Mouse (Mus musculus) activated CD4-positive, CD25-positive, alpha-beta regulatory T cell, adult 9 weeks (primary cell): ENCODE data around the gene Olfr432. TPM values are rescaled to one million over a fixed set of nuclear protein-coding genes. Genes with fewer than 3 reads are reported as not detected.

Experiments
- polyA plus RNA-seq: library from polyadenylated mRNA; unstranded; fragments of 100-300 nt; shearing (Covaris generic); gene quantifications from one replicate; pipeline ENCODE4 v1.2.1, GENCODE M21; 2017

Gene Olfr432
- polyA plus RNA-seq = not detected

GRCm38 (mm10) chr1:174048893-174049292, at the start of gene Olfr432:
Olfr432 (plus strand) TSS chr1:174049205.

GRCm38 (mm10) chr1:174031698-174032097, 17.3 kb upstream of the Olfr432 start, which contains the start of gene Ifi205:
Ifi205 (minus strand) TSS chr1:174031810.

GRCm38 (mm10) chr1:174040523-174041177, 8.4 kb upstream of the Olfr432 start, which contains the start of gene Olfr433:
Olfr433 (plus strand) TSS chr1:174040705.

GRCm38 (mm10) chr1:174066305-174066704, 17.3 kb downstream of the Olfr432 start, which contains the start of gene Olfr430:
Olfr430 (plus strand) TSS chr1:174066605.

DNA sequence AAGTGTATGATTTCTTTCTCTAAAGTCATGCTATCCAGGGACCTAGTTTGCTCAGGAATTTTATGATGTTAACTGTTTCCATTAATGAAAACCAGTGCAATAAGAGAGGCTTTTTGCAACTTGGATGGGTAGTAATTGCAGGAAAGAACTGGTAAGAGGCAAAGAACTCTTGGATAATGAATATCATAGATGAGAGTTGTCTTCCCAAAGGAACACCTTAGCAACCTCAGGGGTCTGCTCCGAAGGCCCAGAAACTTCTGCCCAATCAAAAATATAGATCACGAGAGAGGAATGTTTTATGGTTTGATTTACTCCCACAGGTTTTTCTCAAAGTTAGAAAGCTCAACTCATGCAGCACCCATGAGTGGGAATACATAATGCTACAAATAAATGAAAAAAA, 35.0 kb downstream of the Olfr432 start, which contains the start of gene Olfr429:
Olfr429 (plus strand) TSS at position 301 of the 400 bp plus-strand sequence.

GRCm38 (mm10) chr1:174096591-174096990, 47.6 kb downstream of the Olfr432 start, which contains the start of gene Olfr427:
Olfr427 (plus strand) TSS chr1:174096891.

Other genes with a start within 250 kb of the Olfr432 start
- gene Ifi211, start 136.2 kb upstream of the Olfr432 start, polyA plus RNA-seq = 3.9 TPM
- gene Mndal, start 106.7 kb upstream of the Olfr432 start, polyA plus RNA-seq = 575 TPM
- gene Ifi203, start 106.5 kb upstream of the Olfr432 start, polyA plus RNA-seq = 508 TPM
- gene Ifi202b, start 66.5 kb upstream of the Olfr432 start, polyA plus RNA-seq = not detected
- 0.45 TPM for gene Ifi205, start 17.4 kb upstream of the Olfr432 start, polyA plus RNA-seq
- not detected for gene Olfr433, start 8.5 kb upstream of the Olfr432 start, polyA plus RNA-seq
- gene Olfr430, start 17.4 kb downstream of the Olfr432 start, polyA plus RNA-seq = not detected
- not detected for gene Olfr429, start 35.1 kb downstream of the Olfr432 start, polyA plus RNA-seq
- gene Olfr427, start 47.7 kb downstream of the Olfr432 start, polyA plus RNA-seq = not detected
- not detected for gene Olfr231, start 72.0 kb downstream of the Olfr432 start, polyA plus RNA-seq
- gene Olfr424, start 82.3 kb downstream of the Olfr432 start, polyA plus RNA-seq = not detected
- not detected for gene Olfr420, start 106.4 kb downstream of the Olfr432 start, polyA plus RNA-seq
- gene Spta1, start 123.6 kb downstream of the Olfr432 start, polyA plus RNA-seq = 0.22 TPM
- not detected for gene Olfr419, start 202.9 kb downstream of the Olfr432 start, polyA plus RNA-seq